In the genomic region with DNA sequence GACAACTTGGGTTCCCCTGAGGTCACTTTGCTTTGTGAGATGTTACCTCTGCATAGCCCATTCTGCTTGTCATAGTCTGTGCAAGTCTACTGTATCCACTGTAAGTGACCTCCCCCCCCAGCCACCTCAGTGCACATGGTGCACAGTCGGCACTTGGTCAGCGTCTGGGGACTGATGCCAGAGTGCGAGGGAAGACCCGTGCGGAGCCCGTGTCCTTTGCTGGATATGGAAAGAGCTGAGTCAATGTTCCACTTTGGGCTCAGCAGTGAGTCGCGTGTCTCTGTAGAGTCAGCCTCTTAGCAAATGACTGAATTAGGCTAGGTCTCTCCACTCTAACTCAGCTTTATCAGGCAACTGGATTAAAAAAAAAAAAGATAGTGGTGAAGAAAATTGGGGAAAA, we compare ENCODE assay signal across 11 mouse cellular contexts. TPM values are rescaled to one million over a fixed set of nuclear protein-coding genes. Genes with fewer than 3 reads are reported as not detected.
DNase-seq lines count a peak whose midpoint lies in the region; ATAC-seq and TF ChIP-seq lines count a peak whose summit lies in the region.
"Had no signal": no experiment of that assay in that cellular context is flagged by ENCODE, and none has a peak within 500 bp of the region (broad histone marks: within the 10 kb centered on the region; RNA-seq: fewer than 3 reads in every experiment).

No protein-coding gene starts in this region.

- H3K4me3 ChIP-seq in gastrocnemius, adult 2 months = no peak overlapping the region
- H3K4me3 ChIP-seq in heart, embryonic 13.5 days = no peak overlapping the region
- H3K4me3 ChIP-seq in limb, embryonic 10.5 days = no peak overlapping the region
- H3K4me3 ChIP-seq: liver, embryonic 13.5 days had no signal

- H3K4me1 ChIP-seq in heart, embryonic 13.5 days = peaks cover 44% of the 10 kb centered on the region
- H3K4me1 ChIP-seq in limb, embryonic 10.5 days = peaks cover 19% of the 10 kb centered on the region

- peak overlapping the region; percentile 20; the same call in 1 of the 2 replicates for H3K27ac ChIP-seq in gastrocnemius, adult 2 months
- H3K27ac ChIP-seq in heart, embryonic 13.5 days (replicated peaks) = peak overlapping the region; percentile 50; the same call in 1 of the 2 replicates
- H3K27ac ChIP-seq in limb, embryonic 10.5 days = no peak overlapping the region
- H3K27ac ChIP-seq: liver, embryonic 13.5 days had no signal

- ATAC-seq in heart, embryonic 13.5 days (ENCODE audit: extremely low read depth, insufficient number of reproducible peaks, low FRiP score, low TSS enrichment) = no peak
- ATAC-seq: intestine, embryonic 16.5 days had no signal

- 42% methylated on average over 8 of the region's 8 CpGs for WGBS in heart, embryonic 13.5 days
- WGBS in limb, embryonic 10.5 days = 96% methylated on average over 8 of the region's 8 CpGs

- H3K27me3 ChIP-seq in heart, embryonic 13.5 days (replicated peaks) = no peaks in the 10 kb centered on the region
- H3K27me3 ChIP-seq in limb, embryonic 10.5 days (ENCODE audit: low read depth, poor library complexity, severe bottlenecking) = no peaks in the 10 kb centered on the region
- H3K27me3 ChIP-seq: liver, embryonic 13.5 days had no signal

- no peak for TF ChIP-seq CTCF in gastrocnemius, adult 2 months (IDR thresholded peaks at IDR 0.05)

- H3K9me3 ChIP-seq in heart, embryonic 13.5 days = no peaks in the 10 kb centered on the region
- no peaks in the 10 kb centered on the region for H3K9me3 ChIP-seq in limb, embryonic 10.5 days (replicated peaks)
- H3K9me3 ChIP-seq: liver, embryonic 13.5 days had no signal

- peak; percentile 31 for DNase-seq in layer of hippocampus, adult 9-11 months
- DNase-seq in layer of hippocampus, postnatal 25 days (ENCODE audit: extremely low spot score in 1 of 2, low spot score in 1 of 2) = no peak
- DNase-seq in gastrocnemius, adult 2 months = peak; percentile 84
- peak; percentile 39 for DNase-seq in right cerebral cortex, postnatal 25 days
- DNase-seq in kidney, postnatal 25 days = no peak
- DNase-seq in limb, embryonic 10.5 days (ENCODE audit: low spot score) = no peak
- DNase-seq: liver, embryonic 13.5 days; lung, postnatal 36 days; thymus, postnatal 4 days had no signal

- intact Hi-C loops in gastrocnemius, adult 2 months (cut with DNase I) = no loop called here

- no peak overlapping the region for H3K4me2 ChIP-seq in heart, embryonic 13.5 days
- H3K4me2 ChIP-seq: liver, embryonic 13.5 days had no signal

- H3K36me3 ChIP-seq in heart, embryonic 13.5 days = peaks cover 58% of the 10 kb centered on the region
- H3K36me3 ChIP-seq in limb, embryonic 10.5 days = peaks cover 62% of the 10 kb centered on the region

- no peak overlapping the region for H3K9ac ChIP-seq in heart, embryonic 13.5 days
- H3K9ac ChIP-seq: liver, embryonic 13.5 days had no signal

RNA-seq across cellular contexts. Expression of a gene that starts 47.4 kb away (rescaled TPM):
- 10 to 100 TPM; 24.0 to 25.4 TPM for total RNA-seq in layer of hippocampus, postnatal 25 days (2021)
- total RNA-seq in gastrocnemius, adult 2 months (2021) = 1 to 10 TPM; 6.7 to 7.2 TPM
- polyA plus RNA-seq in heart, embryonic 13.5 days (2015; fragmentation: Nextera tagmentation; extraction: Ambion mirVana) = 34.1 and 37.2 TPM in 2 replicates
- 78.5 and 85.3 TPM in 2 replicates for polyA plus RNA-seq in limb, embryonic 10.5 days (2016; fragmentation: Nextera tagmentation; extraction: Ambion mirVana)

RNA-seq across cellular contexts. Expression of a gene that starts 47.5 kb away (rescaled TPM):
- total RNA-seq in layer of hippocampus, postnatal 25 days (2021) = 1 to 10 TPM; 1.2 TPM
- under 1 TPM in 1 of 2 experiments, not detected in 1; 0.11 TPM for total RNA-seq in gastrocnemius, adult 2 months (2021)
- polyA plus RNA-seq in heart, embryonic 13.5 days (2015; fragmentation: Nextera tagmentation; extraction: Ambion mirVana) = 29.3 and 31.2 TPM in 2 replicates
- polyA plus RNA-seq in limb, embryonic 10.5 days (2016; fragmentation: Nextera tagmentation; extraction: Ambion mirVana) = 83.0 and 92.7 TPM in 2 replicates

Comparison
In these comparisons a context has a peak if more than half of its experiments do, and no peak if none do; other contexts are left out.
1. DNase-seq: peak in layer of hippocampus, adult 9-11 months (single experiment), gastrocnemius, adult 2 months (single experiment) and right cerebral cortex, postnatal 25 days (single experiment); none in layer of hippocampus, postnatal 25 days (0 of 2), kidney, postnatal 25 days (0 of 2) and limb, embryonic 10.5 days (single experiment).